Mouse (Mus musculus): Measurements from ENCODE around the gene Fbxl13. TPM values are rescaled to one million over a fixed set of nuclear protein-coding genes. Genes with fewer than 3 reads are reported as not detected.
"Not testable (repeated sequence)": the region's sequence is repeated elsewhere in the genome, so short reads cannot be mapped to it uniquely, and the experiment has no call there.

Gene Fbxl13
- polyA plus RNA-seq, 1 experiment, result 0.19 TPM

- H3K27me3 ChIP-seq (ENCODE audit: control insufficient read depth, insufficient read depth, insufficient read length), result no peaks in the 10 kb centered on the region
- H3K4me2 ChIP-seq (ENCODE audit: low read depth), result no peak overlapping the region
- TF ChIP-seq SRF (IDR thresholded peaks at IDR 0.05; ENCODE audit: control insufficient read depth, insufficient read length, low read depth) (no peak), TCF12 (IDR thresholded peaks at IDR 0.05; ENCODE audit: insufficient read depth, poor library complexity, severe bottlenecking) (no peak), MAX (IDR thresholded peaks at IDR 0.05; ENCODE audit: low read depth) (no peak), POLR2A (IDR thresholded peaks at IDR 0.05; ENCODE audit: insufficient read length, low read depth) (no peak), CEBPB (IDR thresholded peaks at IDR 0.05; ENCODE audit: insufficient read depth, poor library complexity, severe bottlenecking) (no peak), REST (IDR thresholded peaks at IDR 0.05; ENCODE audit: insufficient read depth, insufficient read length) (no peak), MYOG (IDR thresholded peaks at IDR 0.05; ENCODE audit: control insufficient read depth in 1 of 3, insufficient read depth in 1 of 3, insufficient read length in 2 of 3, low read depth in 2 of 3) (no peak), TCF3 (IDR thresholded peaks at IDR 0.05; ENCODE audit: insufficient read length, low read depth) (no peak), MYOD1 (IDR thresholded peaks at IDR 0.05; ENCODE audit: control insufficient read depth in 1 of 3, insufficient read length in 2 of 3, low read depth in 2 of 3) (no peak), E2F4 (IDR thresholded peaks at IDR 0.05; ENCODE audit: insufficient read depth) (no peak)
- H3K4me3 ChIP-seq, result no peak overlapping the region
- no peaks in the 10 kb centered on the region for H3K36me3 ChIP-seq (ENCODE audit: control insufficient read depth, insufficient read depth)
- H3K79me2 ChIP-seq (ENCODE audit: control insufficient read depth, insufficient read depth), result no peaks in the 10 kb centered on the region
- no peak overlapping the region for H3ac ChIP-seq (ENCODE audit: control insufficient read depth, insufficient read length)
Observed at GRCm38 (mm10) chr5:21608311-21609304, 36.8 kb downstream of the Fbxl13 start.

DNA sequence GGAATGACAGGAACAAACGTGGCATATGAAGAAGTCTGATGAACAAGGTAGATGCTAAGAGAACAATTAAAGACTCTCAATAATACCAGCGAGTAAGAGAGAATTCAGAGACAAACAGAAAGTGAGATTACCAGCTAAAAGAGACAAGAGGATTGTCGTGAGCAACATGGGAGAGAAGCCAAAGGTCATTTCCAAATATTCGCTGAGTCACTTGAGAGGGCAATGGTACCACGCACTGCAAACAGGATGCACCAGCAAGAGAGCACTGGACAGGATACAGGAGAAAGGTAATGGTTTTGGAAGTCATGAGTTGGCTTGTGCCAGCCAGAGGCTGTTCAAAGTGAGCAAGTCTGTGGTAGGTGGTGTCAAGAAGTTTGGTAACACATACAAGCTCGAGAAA lies 39.5 kb downstream of the Fbxl13 start:
- H3K79me2 ChIP-seq (ENCODE audit: control insufficient read depth, insufficient read depth), result no peaks in the 10 kb centered on the region
- no peaks in the 10 kb centered on the region for H3K36me3 ChIP-seq (ENCODE audit: control insufficient read depth, insufficient read depth)
- TF ChIP-seq MYOG (IDR thresholded peaks at IDR 0.05; ENCODE audit: control insufficient read depth in 1 of 3, insufficient read depth in 1 of 3, insufficient read length in 2 of 3, low read depth in 2 of 3) (no peak), MAX (IDR thresholded peaks at IDR 0.05; ENCODE audit: low read depth) (no peak), REST (IDR thresholded peaks at IDR 0.05; ENCODE audit: insufficient read depth, insufficient read length) (no peak), CEBPB (IDR thresholded peaks at IDR 0.05; ENCODE audit: insufficient read depth, poor library complexity, severe bottlenecking) (no peak), POLR2AphosphoS2 (IDR thresholded peaks at IDR 0.05; ENCODE audit: insufficient read length, low read depth) (no peak), USF1 (IDR thresholded peaks at IDR 0.05; ENCODE audit: low read depth) (no peak), SRF (IDR thresholded peaks at IDR 0.05; ENCODE audit: control insufficient read depth, insufficient read length, low read depth) (no peak), E2F4 (IDR thresholded peaks at IDR 0.05; ENCODE audit: insufficient read depth) (no peak), MYOD1 (IDR thresholded peaks at IDR 0.05; ENCODE audit: control insufficient read depth in 1 of 3, insufficient read length in 2 of 3, low read depth in 2 of 3) (no peak), TCF12 (IDR thresholded peaks at IDR 0.05; ENCODE audit: insufficient read depth, poor library complexity, severe bottlenecking) (no peak), TCF3 (IDR thresholded peaks at IDR 0.05; ENCODE audit: insufficient read length, low read depth) (no peak)
- no peak overlapping the region for H3K4me3 ChIP-seq
- no peak overlapping the region for H3K4me2 ChIP-seq (ENCODE audit: low read depth)
- H3K27me3 ChIP-seq (ENCODE audit: control insufficient read depth, insufficient read depth, insufficient read length), result no peaks in the 10 kb centered on the region
- H3ac ChIP-seq (ENCODE audit: control insufficient read depth, insufficient read length), result no peak overlapping the region

GRCm38 (mm10) chr5:21599961-21600360 lies 45.5 kb downstream of the Fbxl13 start:
- Histone ChIP-seq H3K4me2 (ENCODE audit: low read depth) (no peak overlapping the region), H3K4me3 (no peak overlapping the region), H3K27me3 (ENCODE audit: control insufficient read depth, insufficient read depth, insufficient read length) (no peaks in the 10 kb centered on the region), H3K79me2 (ENCODE audit: control insufficient read depth, insufficient read depth) (no peaks in the 10 kb centered on the region), H3K36me3 (ENCODE audit: control insufficient read depth, insufficient read depth) (no peaks in the 10 kb centered on the region), H3ac (ENCODE audit: control insufficient read depth, insufficient read length) (no peak overlapping the region)
- TF ChIP-seq POLR2A (IDR thresholded peaks at IDR 0.05; ENCODE audit: insufficient read length, low read depth) (no peak), CEBPB (IDR thresholded peaks at IDR 0.05; ENCODE audit: insufficient read depth, poor library complexity, severe bottlenecking) (no peak)

DNA sequence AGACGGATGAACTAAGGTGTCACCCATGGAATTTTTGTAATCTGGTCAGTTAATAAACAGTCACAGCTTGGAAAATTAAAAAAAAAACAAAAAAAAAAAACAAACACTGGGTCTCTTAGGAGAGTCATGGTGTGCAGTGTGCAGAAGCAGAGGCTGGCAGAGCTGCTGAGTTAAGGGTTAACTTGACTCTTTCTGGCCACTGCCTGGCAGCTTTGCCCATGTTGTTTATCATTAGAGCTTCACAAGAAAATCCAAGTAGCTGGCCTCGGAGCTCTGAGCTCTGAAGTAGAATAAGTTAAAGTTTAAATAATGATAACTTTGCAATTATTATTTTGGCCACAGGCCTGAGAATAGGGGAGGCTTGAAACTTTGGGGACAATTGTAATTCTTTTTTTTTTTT lies 45.9 kb downstream of the Fbxl13 start:
- not testable (repeated sequence) for H3ac ChIP-seq (ENCODE audit: control insufficient read depth, insufficient read length); H3K4me2 ChIP-seq (ENCODE audit: low read depth); H3K79me2 ChIP-seq (ENCODE audit: control insufficient read depth, insufficient read depth); H3K27me3 ChIP-seq (ENCODE audit: control insufficient read depth, insufficient read depth, insufficient read length); H3K36me3 ChIP-seq (ENCODE audit: control insufficient read depth, insufficient read depth); H3K4me3 ChIP-seq

- Histone ChIP-seq H3K27me3 (ENCODE audit: control insufficient read depth, insufficient read depth, insufficient read length) (no peaks in the 10 kb centered on the region), H3K4me2 (ENCODE audit: low read depth) (no peak overlapping the region), H3ac (ENCODE audit: control insufficient read depth, insufficient read length) (no peak overlapping the region), H3K79me2 (ENCODE audit: control insufficient read depth, insufficient read depth) (no peaks in the 10 kb centered on the region), H3K4me3 (no peak overlapping the region), H3K36me3 (ENCODE audit: control insufficient read depth, insufficient read depth) (no peaks in the 10 kb centered on the region)
- no peak for TF ChIP-seq MAX (IDR thresholded peaks at IDR 0.05; ENCODE audit: low read depth)
Observed at GRCm38 (mm10) chr5:21593201-21593709, 52.2 kb downstream of the Fbxl13 start.

Data from myocyte (in vitro differentiated cells).